Mouse (Mus musculus) hindbrain, embryonic 14.5 days (tissue): ENCODE data around the gene Cdkal1. TPM values are rescaled to one million over a fixed set of nuclear protein-coding genes. Genes with fewer than 3 reads are reported as not detected.

Source experiments
- ATAC-seq: fragments of 200-750 bp; cut with Nextera tagmentation; 2 replicates; pipeline ENCODE4 v1.8.0; 2017; ENCODE audit warnings: moderate number of reproducible peaks, mild to moderate bottlenecking, moderate TSS enrichment, moderate library complexity; ENCODE audit not compliant: low FRiP score
- DNase-seq: peaks from one replicate; pipeline ENCODE4 v3.0.0-alpha.2; 2015; ENCODE audit warnings: low spot score
- H3K27ac ChIP-seq: fragments of 300-500 bp; sonication (generic); 2 replicates; pipeline ENCODE4 v1.5.1; 2014; ENCODE audit warnings: mild to moderate bottlenecking, moderate library complexity
- H3K27me3 ChIP-seq: fragments of 300-500 bp; sonication (generic); 2 replicates; pipeline ENCODE4 v1.6.1; 2014; ENCODE audit warnings: mild to moderate bottlenecking, low read length, mixed read lengths; ENCODE audit not compliant: control insufficient read depth, insufficient read depth
- H3K36me3 ChIP-seq: fragments of 300-500 bp; sonication (generic); replicated peaks from 2 replicates; pipeline ENCODE4 v1.6.1; 2014; ENCODE audit not compliant: control insufficient read depth, insufficient read depth
- H3K4me1 ChIP-seq: fragments of 300-500 bp; sonication (generic); replicated peaks from 2 replicates; pipeline ENCODE4 v1.6.1; 2014; ENCODE audit warnings: antibody characterized with exemption, low read length, mixed read lengths; ENCODE audit not compliant: control insufficient read depth, insufficient read depth
- H3K4me2 ChIP-seq: fragments of 300-500 bp; sonication (generic); replicated peaks from 2 replicates; pipeline ENCODE4 v1.6.1; 2014; ENCODE audit warnings: mild to moderate bottlenecking, moderate library complexity
- H3K4me3 ChIP-seq: fragments of 300-500 bp; sonication (generic); replicated peaks from 2 replicates; pipeline ENCODE4 v1.5.1; 2014; ENCODE audit warnings: mild to moderate bottlenecking, low read length
- H3K9ac ChIP-seq: fragments of 300-500 bp; sonication (generic); 2 replicates; pipeline ENCODE4 v1.6.1; 2014
- H3K9me3 ChIP-seq: fragments of 300-500 bp; sonication (generic); 2 replicates; pipeline ENCODE4 v1.6.1; 2016; ENCODE audit warnings: low read length; ENCODE audit not compliant: control insufficient read depth
- WGBS: fragments of 180-500 bp; shearing (Covaris S2); extraction: QIAGEN DNeasy Blood & Tissue Kit; methylation state at CpG from one replicate; pipeline ENCODE4 v1.1.7; 2014; 5-methylcytosine and 5-hydroxymethylcytosine counted together
- polyA plus RNA-seq: library from polyadenylated mRNA; unstranded; fragments of >200 nt; fragmentation: Nextera tagmentation; extraction: Ambion mirVana; gene quantifications from 2 replicates; pipeline ENCODE4 v1.2.1, GENCODE M21; 2014

The Cdkal1 gene
- polyA plus RNA-seq, 1 experiment from 2014 or later: 19.4 TPM

- no peak for ATAC-seq
- no peak for DNase-seq
Measured at GRCm38 (mm10) chr13:29332640-29333412, 522.6 kb downstream of the Cdkal1 start.

GRCm38 (mm10) chr13:29325946-29326345, 529.5 kb downstream of the Cdkal1 start:
- Histone ChIP-seq H3K4me3 (no peak overlapping the region), H3K27ac (no peak overlapping the region), H3K36me3 (no peaks in the 10 kb centered on the region), H3K27me3 (no peaks in the 10 kb centered on the region), H3K9me3 (no peaks in the 10 kb centered on the region), H3K4me1 (no peaks in the 10 kb centered on the region), H3K9ac (no peak overlapping the region), H3K4me2 (no peak overlapping the region)
- DNase-seq (no peak), ATAC-seq (no peak)
- WGBS: 82% methylated on average over 4 of the region's 4 CpGs

More at GRCm38 (mm10) chr13:29332640-29333412, 522.6 kb downstream of the Cdkal1 start:
- Histone ChIP-seq H3K4me1 (no peaks in the 10 kb centered on the region), H3K4me3 (no peak overlapping the region), H3K27ac (no peak overlapping the region), H3K4me2 (no peak overlapping the region), H3K27me3 (no peaks in the 10 kb centered on the region), H3K36me3 (no peaks in the 10 kb centered on the region), H3K9ac (no peak overlapping the region), H3K9me3 (0 out of 2 replicates have a peak, but pooled peaks cover 6% of the 10 kb centered on the region)
- WGBS: 73% methylated on average over 6 of the region's 6 CpGs

- Histone ChIP-seq H3K36me3 (no peaks in the 10 kb centered on the region), H3K9me3 (no peaks in the 10 kb centered on the region), H3K4me2 (no peak overlapping the region), H3K4me1 (0 out of 2 replicates have a peak, but pooled peaks cover 4% of the 10 kb centered on the region), H3K9ac (no peak overlapping the region), H3K27me3 (no peaks in the 10 kb centered on the region), H3K27ac (no peak overlapping the region), H3K4me3 (no peak overlapping the region)
- WGBS: 54% methylated on average over 2 of the region's 2 CpGs
- ATAC-seq: no peak
- DNase-seq: no peak
Measured at GRCm38 (mm10) chr13:29320421-29320820, 535.1 kb downstream of the Cdkal1 start.

GRCm38 (mm10) chr13:29317703-29318102, 537.8 kb downstream of the Cdkal1 start:
- Histone ChIP-seq H3K4me2 (no peak overlapping the region), H3K4me1 (peaks cover 4% of the 10 kb centered on the region; the same call in 1 of the 2 replicates), H3K4me3 (no peak overlapping the region), H3K9me3 (no peaks in the 10 kb centered on the region), H3K9ac (no peak overlapping the region), H3K27ac (no peak overlapping the region), H3K27me3 (no peaks in the 10 kb centered on the region), H3K36me3 (no peaks in the 10 kb centered on the region)
- WGBS: 95% methylated on average over 1 of the region's 1 CpGs
- DNase-seq (no peak), ATAC-seq (no peak)

GRCm38 (mm10) chr13:29316271-29316670, 539.2 kb downstream of the Cdkal1 start:
- no peak for DNase-seq
- no peak overlapping the region for H3K27ac ChIP-seq
- H3K27me3 ChIP-seq: no peaks in the 10 kb centered on the region
- no peaks in the 10 kb centered on the region for H3K9me3 ChIP-seq
- no peak overlapping the region for H3K9ac ChIP-seq
- 97% methylated on average over 5 of the region's 5 CpGs for WGBS
- no peak overlapping the region for H3K4me2 ChIP-seq
- ATAC-seq: no peak
- peaks cover 4% of the 10 kb centered on the region; the same call in 1 of the 2 replicates for H3K4me1 ChIP-seq
- no peaks in the 10 kb centered on the region for H3K36me3 ChIP-seq
- no peak overlapping the region for H3K4me3 ChIP-seq

- no peak overlapping the region for H3K4me3 ChIP-seq
- no peaks in the 10 kb centered on the region for H3K36me3 ChIP-seq
- DNase-seq: no peak
- H3K27ac ChIP-seq: no peak overlapping the region
- H3K9ac ChIP-seq: no peak overlapping the region
- H3K4me1 ChIP-seq: no peaks in the 10 kb centered on the region; the same call in 1 of the 2 replicates
- 9% methylated on average over 2 of the region's 2 CpGs for WGBS
- no peaks in the 10 kb centered on the region for H3K27me3 ChIP-seq
- ATAC-seq: no peak
- H3K4me2 ChIP-seq: no peak overlapping the region
- H3K9me3 ChIP-seq: no peaks in the 10 kb centered on the region
Measured at GRCm38 (mm10) chr13:29312026-29312425, 543.4 kb downstream of the Cdkal1 start.

- WGBS: 40% methylated on average over 6 of the region's 6 CpGs
- Histone ChIP-seq H3K27ac (no peak overlapping the region), H3K9ac (no peak overlapping the region), H3K9me3 (no peaks in the 10 kb centered on the region), H3K4me3 (no peak overlapping the region), H3K4me1 (no peaks in the 10 kb centered on the region), H3K4me2 (no peak overlapping the region), H3K27me3 (no peaks in the 10 kb centered on the region), H3K36me3 (no peaks in the 10 kb centered on the region)
- ATAC-seq: no peak
- no peak for DNase-seq
Measured at GRCm38 (mm10) chr13:29307420-29307819, 548.1 kb downstream of the Cdkal1 start.

GRCm38 (mm10) chr13:29292608-29293240, 562.8 kb downstream of the Cdkal1 start:
- ATAC-seq: no peak
- no peaks in the 10 kb centered on the region for H3K27me3 ChIP-seq
- H3K4me3 ChIP-seq: no peak overlapping the region
- H3K36me3 ChIP-seq: no peaks in the 10 kb centered on the region
- no peak for DNase-seq
- H3K27ac ChIP-seq: no peak overlapping the region
- no peaks in the 10 kb centered on the region for H3K4me1 ChIP-seq
- H3K9me3 ChIP-seq: no peaks in the 10 kb centered on the region
- no peak overlapping the region for H3K9ac ChIP-seq
- no peak overlapping the region for H3K4me2 ChIP-seq
- WGBS: 86% methylated on average over 9 of the region's 9 CpGs

GRCm38 (mm10) chr13:29290569-29290968, 564.9 kb downstream of the Cdkal1 start:
- no peaks in the 10 kb centered on the region for H3K4me1 ChIP-seq
- H3K4me2 ChIP-seq: no peak overlapping the region
- no peak overlapping the region for H3K4me3 ChIP-seq
- no peaks in the 10 kb centered on the region for H3K27me3 ChIP-seq
- no peak overlapping the region for H3K27ac ChIP-seq
- WGBS: 64% methylated on average over 4 of the region's 4 CpGs
- ATAC-seq (no peak), DNase-seq (no peak)
- no peaks in the 10 kb centered on the region for H3K9me3 ChIP-seq
- H3K36me3 ChIP-seq: no peaks in the 10 kb centered on the region
- no peak overlapping the region for H3K9ac ChIP-seq
